Mouse (Mus musculus) cortical plate, adult 2 months (tissue): ENCODE measurements around the gene Fabp7.

ENCODE experiments used
- CTCF ChIP-seq: fragments of 200-500 bp; IDR thresholded peaks from 2 replicates; pipeline ENCODE4 v1.5.1; 2011; ENCODE audit warnings: mild to moderate bottlenecking, control low read depth, low read length; ENCODE audit not compliant: insufficient read depth; ENCODE audit errors: extremely low read depth
- POLR2A ChIP-seq: fragments of 200-500 bp; IDR thresholded peaks from 2 replicates; pipeline ENCODE4 v1.6.1; 2011; ENCODE audit warnings: mild to moderate bottlenecking, low read length, control low read depth; ENCODE audit not compliant: insufficient read depth; ENCODE audit errors: extremely low read depth

GRCm38 (mm10) chr10:57785552-57785951 lies 871 bp downstream of the Fabp7 start:
- TF ChIP-seq CTCF (no peak), POLR2A (no peak)
